Mouse (Mus musculus) spleen, adult 2 months (tissue): ENCODE measurements at regions not wholly inside any gene's neighbourhood (a gene's known extent, or its start where the extent isn't known, plus 50 kb on each side); places are given as distances from the start of the nearest gene placed in this dataset.

ENCODE experiments used
- CTCF ChIP-seq: fragments of 200-500 bp; IDR thresholded peaks from 2 replicates; pipeline ENCODE4 v1.5.1; 2011; ENCODE audit warnings: mild to moderate bottlenecking, inconsistent platforms; ENCODE audit not compliant: insufficient read depth, insufficient read length, insufficient replicate concordance; ENCODE audit errors: extremely low read depth
- POLR2A ChIP-seq: fragments of 200-500 bp; IDR thresholded peaks from 2 replicates; pipeline ENCODE4 v1.6.1; 2011; ENCODE audit warnings: low read depth, low read length, inconsistent platforms

DNA sequence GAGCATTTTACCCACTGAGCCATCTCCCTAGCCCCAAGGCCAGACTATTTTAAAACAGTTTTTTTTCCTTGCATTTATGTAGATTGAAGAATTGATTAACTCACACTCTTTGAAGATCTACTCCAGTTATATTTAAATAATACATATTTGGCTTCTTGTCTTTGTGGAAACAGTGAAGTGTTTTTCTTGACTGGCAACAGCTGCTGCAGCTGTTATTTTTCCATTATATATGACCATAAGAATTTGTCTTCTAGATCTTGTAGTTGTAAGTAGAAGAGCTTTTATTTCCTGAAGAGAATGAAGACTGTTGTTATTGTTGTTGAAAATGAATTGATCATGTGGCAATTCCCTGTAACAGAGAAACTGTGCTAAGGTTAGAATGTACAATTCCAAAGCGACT is 109.4 kb upstream of the Prickle1 start:
- TF ChIP-seq CTCF = no peak
- no peak for TF ChIP-seq POLR2A
